Mouse (Mus musculus) midbrain, embryonic 15.5 days (tissue): Measurements from ENCODE around the gene Glipr1l2. TPM values are rescaled to one million over a fixed set of nuclear protein-coding genes. Genes with fewer than 3 reads are reported as not detected.
A peak's percentile ranks its signal among the peaks of the same experiment; 100 is the strongest.
"Not testable (repeated sequence)": the region's sequence is repeated elsewhere in the genome, so short reads cannot be mapped to it uniquely, and the experiment has no call there.

Source experiments
- ATAC-seq: fragments of 200-750 bp; cut with Nextera tagmentation; replicated peaks from 2 replicates; pipeline ENCODE4 v1.8.0; 2017; ENCODE audit warnings: moderate TSS enrichment
- H3K27ac ChIP-seq: fragments of 300-500 bp; sonication (generic); 2 replicates; pipeline ENCODE4 v1.5.1; 2015; ENCODE audit warnings: mild to moderate bottlenecking, inconsistent platforms
- H3K27me3 ChIP-seq: fragments of 300-500 bp; sonication (generic); replicated peaks from 2 replicates; pipeline ENCODE4 v1.6.1; 2015; ENCODE audit warnings: inconsistent platforms
- H3K36me3 ChIP-seq: fragments of 300-500 bp; sonication (generic); replicated peaks from 2 replicates; pipeline ENCODE4 v1.6.1; 2015; ENCODE audit warnings: inconsistent platforms
- H3K4me1 ChIP-seq: fragments of 300-500 bp; sonication (generic); 2 replicates; pipeline ENCODE4 v1.6.1; 2015; ENCODE audit warnings: inconsistent platforms
- H3K4me2 ChIP-seq: fragments of 300-500 bp; sonication (generic); 2 replicates; pipeline ENCODE4 v1.6.1; 2015; ENCODE audit warnings: inconsistent platforms, mild to moderate bottlenecking, moderate library complexity
- H3K4me3 ChIP-seq: fragments of 300-500 bp; sonication (generic); 2 replicates; pipeline ENCODE4 v1.5.1; 2015; ENCODE audit warnings: mild to moderate bottlenecking, inconsistent platforms
- H3K9ac ChIP-seq: fragments of 300-500 bp; sonication (generic); 2 replicates; pipeline ENCODE4 v1.6.1; 2015; ENCODE audit warnings: mild to moderate bottlenecking, inconsistent platforms
- H3K9me3 ChIP-seq: fragments of 300-500 bp; sonication (generic); 2 replicates; pipeline ENCODE4 v1.6.1; 2016; ENCODE audit warnings: inconsistent platforms
- WGBS: fragments of 180-500 bp; shearing (Covaris S2); methylation state at CpG from one replicate; pipeline ENCODE4 v1.1.7; 2015; ENCODE audit warnings: mixed read lengths; 5-methylcytosine and 5-hydroxymethylcytosine counted together
- polyA plus RNA-seq: library from polyadenylated mRNA; unstranded; fragments of >200 nt; fragmentation: Nextera tagmentation; extraction: Ambion mirVana; gene quantifications from 2 replicates; pipeline ENCODE4 v1.2.1, GENCODE M21; 2015

The Glipr1l2 gene
- polyA plus RNA-seq = not detected in 2 replicates

GRCm38 (mm10) chr10:112083157-112083556 is at the start of gene Glipr1l2:
TSS of gene Glipr1l2 (plus strand) at chr10:112083354.
- no peaks in the 10 kb centered on the region for H3K36me3 ChIP-seq
- H3K4me1 ChIP-seq = no peaks in the 10 kb centered on the region
- H3K4me2 ChIP-seq = no peak within 1 kb of the TSS
- no peak within 1 kb of the TSS for H3K27ac ChIP-seq
- no peak for ATAC-seq
- WGBS = 95% methylated on average over 14 of the region's 14 CpGs
- H3K4me3 ChIP-seq = no peak within 1 kb of the TSS
- H3K27me3 ChIP-seq = no peaks in the 10 kb centered on the region
- H3K9me3 ChIP-seq = no peaks in the 10 kb centered on the region
- no peak within 1 kb of the TSS for H3K9ac ChIP-seq

- not testable (repeated sequence) for H3K4me2 ChIP-seq, H3K4me3 ChIP-seq, H3K27me3 ChIP-seq, H3K9me3 ChIP-seq, ATAC-seq, H3K27ac ChIP-seq, H3K36me3 ChIP-seq, H3K9ac ChIP-seq, H3K4me1 ChIP-seq
- 83% methylated on average over 9 of the region's 9 CpGs for WGBS
These were observed 39.6 kb upstream of the Glipr1l2 start for GRCm38 (mm10) chr10:112043523-112043922.

GRCm38 (mm10) chr10:112044283-112044682 is 38.9 kb upstream of the Glipr1l2 start:
- peak; percentile 78 for ATAC-seq
- H3K4me1 ChIP-seq = not testable (repeated sequence)
- 45% methylated on average over 14 of the region's 14 CpGs for WGBS

GRCm38 (mm10) chr10:112051220-112051619 is 31.9 kb upstream of the Glipr1l2 start:
- Histone ChIP-seq H3K27ac (no peak overlapping the region), H3K9ac (no peak overlapping the region), H3K36me3 (no peaks in the 10 kb centered on the region), H3K9me3 (no peaks in the 10 kb centered on the region), H3K4me1 (no peaks in the 10 kb centered on the region), H3K4me2 (no peak overlapping the region), H3K27me3 (no peaks in the 10 kb centered on the region), H3K4me3 (no peak overlapping the region)
- ATAC-seq = no peak

More at GRCm38 (mm10) chr10:112044283-112044682, 38.9 kb upstream of the Glipr1l2 start:
- H3K27me3 ChIP-seq, H3K27ac ChIP-seq, H3K9me3 ChIP-seq, H3K36me3 ChIP-seq, H3K9ac ChIP-seq, H3K4me3 ChIP-seq: not testable (repeated sequence)
- peak overlapping the region; percentile 32; the same call in 1 of the 2 replicates for H3K4me2 ChIP-seq

- H3K4me2 ChIP-seq, H3K27me3 ChIP-seq, H3K9me3 ChIP-seq, H3K4me1 ChIP-seq, H3K4me3 ChIP-seq, H3K27ac ChIP-seq, H3K36me3 ChIP-seq, H3K9ac ChIP-seq, ATAC-seq: not testable (repeated sequence)
- 87% methylated on average over 2 of the region's 2 CpGs for WGBS
These were observed 31.2 kb upstream of the Glipr1l2 start for GRCm38 (mm10) chr10:112051956-112052355.

- Histone ChIP-seq H3K4me2 (peak within 1 kb of the TSS; percentile 26), H3K27ac (0 out of 2 replicates have a peak within 1 kb of the TSS, but pooled peaks have one; percentile 34), H3K36me3 (no peaks in the 10 kb centered on the region), H3K9me3 (no peaks in the 10 kb centered on the region), H3K4me1 (no peaks in the 10 kb centered on the region), H3K27me3 (no peaks in the 10 kb centered on the region), H3K4me3 (no peak within 1 kb of the TSS), H3K9ac (no peak within 1 kb of the TSS)
- WGBS = 37% methylated on average over 14 of the region's 14 CpGs
- ATAC-seq = peak; percentile 100
These were observed 23.2 kb upstream of the Glipr1l2 start, which contains the start of gene Glipr1l1 for GRCm38 (mm10) chr10:112059702-112060582. TSS of gene Glipr1l1 (plus strand) at chr10:112060189.

GRCm38 (mm10) chr10:112060583-112060934 is 22.6 kb upstream of the Glipr1l2 start:
- ATAC-seq = peak; percentile 51
- not testable (repeated sequence) for H3K4me3 ChIP-seq, H3K9me3 ChIP-seq, H3K27me3 ChIP-seq, H3K4me2 ChIP-seq, H3K36me3 ChIP-seq, H3K4me1 ChIP-seq, H3K9ac ChIP-seq
- H3K27ac ChIP-seq = 0 out of 2 replicates have a peak overlapping the region, but pooled peaks have one; percentile 34
- 73% methylated on average over 6 of the region's 6 CpGs for WGBS

- Histone ChIP-seq H3K4me3 (no peak overlapping the region), H3K27me3 (no peaks in the 10 kb centered on the region), H3K27ac (no peak overlapping the region), H3K9me3 (no peaks in the 10 kb centered on the region), H3K9ac (no peak overlapping the region), H3K4me1 (no peaks in the 10 kb centered on the region), H3K36me3 (no peaks in the 10 kb centered on the region), H3K4me2 (no peak overlapping the region)
- 41% methylated on average over 2 of the region's 2 CpGs for WGBS
- no peak for ATAC-seq
These were observed 3.1 kb upstream of the Glipr1l2 start for GRCm38 (mm10) chr10:112080044-112080443.

- 5% methylated on average over 5 of the region's 5 CpGs for WGBS
- H3K4me3 ChIP-seq, H3K9me3 ChIP-seq, ATAC-seq, H3K27me3 ChIP-seq, H3K4me2 ChIP-seq, H3K9ac ChIP-seq, H3K36me3 ChIP-seq, H3K4me1 ChIP-seq, H3K27ac ChIP-seq: not testable (repeated sequence)
These were observed 22.6 kb downstream of the Glipr1l2 start for GRCm38 (mm10) chr10:112105785-112106184.

- WGBS = 93% methylated on average over 7 of the region's 7 CpGs
- H3K36me3 ChIP-seq = no peaks in the 10 kb centered on the region
- H3K4me1 ChIP-seq = no peaks in the 10 kb centered on the region
- no peak overlapping the region for H3K27ac ChIP-seq
- H3K9me3 ChIP-seq = no peaks in the 10 kb centered on the region
- no peak for ATAC-seq
- H3K9ac ChIP-seq = no peak overlapping the region
- no peaks in the 10 kb centered on the region for H3K27me3 ChIP-seq
- no peak overlapping the region for H3K4me2 ChIP-seq
- H3K4me3 ChIP-seq = no peak overlapping the region
These were observed 27.2 kb downstream of the Glipr1l2 start for GRCm38 (mm10) chr10:112110401-112110800.

- WGBS = 59% methylated on average over 2 of the region's 2 CpGs
- H3K4me3 ChIP-seq, H3K4me1 ChIP-seq: not testable (repeated sequence)
These were observed 41.9 kb downstream of the Glipr1l2 start for GRCm38 (mm10) chr10:112125090-112125489.

GRCm38 (mm10) chr10:112127682-112128230 is 44.6 kb downstream of the Glipr1l2 start:
- not testable (repeated sequence) for H3K9ac ChIP-seq, H3K36me3 ChIP-seq, H3K4me2 ChIP-seq, H3K4me3 ChIP-seq, H3K27me3 ChIP-seq, H3K4me1 ChIP-seq, H3K27ac ChIP-seq, H3K9me3 ChIP-seq
- WGBS = 77% methylated on average over 6 of the region's 6 CpGs
- ATAC-seq = peak; percentile 56; the same call in 1 of the 2 replicates

More at GRCm38 (mm10) chr10:112125090-112125489, 41.9 kb downstream of the Glipr1l2 start:
- not testable (repeated sequence) for H3K27me3 ChIP-seq, H3K4me2 ChIP-seq, H3K9me3 ChIP-seq, H3K27ac ChIP-seq, H3K9ac ChIP-seq, H3K36me3 ChIP-seq, ATAC-seq
